Mouse (Mus musculus) ES-Bruce4 (cell line): ENCODE data around the gene Med13l. TPM values are rescaled to one million over a fixed set of nuclear protein-coding genes. Genes with fewer than 3 reads are reported as not detected.

Experiments
- H3K27ac ChIP-seq: 2 replicates; pipeline ENCODE4 v1.5.1; 2012; ENCODE audit warnings: low read length, inconsistent platforms; ENCODE audit not compliant: insufficient read depth
- H3K27me3 ChIP-seq: 2 replicates; pipeline ENCODE4 v1.6.1; 2012; ENCODE audit warnings: mild to moderate bottlenecking, low read length, inconsistent platforms; ENCODE audit not compliant: control insufficient read depth, poor library complexity, insufficient read depth, severe bottlenecking
- H3K36me3 ChIP-seq: 2 replicates; pipeline ENCODE4 v1.6.1; 2012; ENCODE audit warnings: inconsistent platforms, mild to moderate bottlenecking, low read length, moderate library complexity; ENCODE audit not compliant: control insufficient read depth, poor library complexity, insufficient read depth, severe bottlenecking
- H3K4me1 ChIP-seq: one replicate; pipeline ENCODE4 v1.8.1; 2011; ENCODE audit warnings: low read length; ENCODE audit not compliant: control insufficient read depth, insufficient read depth
- H3K4me3 ChIP-seq: 2 replicates; pipeline ENCODE4 v1.5.1; 2011; ENCODE audit warnings: low read depth, mild to moderate bottlenecking, low read length
- H3K9ac ChIP-seq: 2 replicates; pipeline ENCODE4 v1.6.1; 2012; ENCODE audit warnings: low read depth, mild to moderate bottlenecking, inconsistent platforms; ENCODE audit not compliant: poor library complexity, severe bottlenecking
- H3K9me3 ChIP-seq: replicated peaks from 2 replicates; pipeline ENCODE4 v1.6.1; 2012; ENCODE audit warnings: mild to moderate bottlenecking, low read length, inconsistent platforms; ENCODE audit not compliant: control insufficient read depth, poor library complexity, insufficient read depth, severe bottlenecking
- CTCF ChIP-seq: IDR thresholded peaks from one replicate; pipeline ENCODE4 v1.8.1; 2011; ENCODE audit warnings: low read depth, low read length
- EP300 ChIP-seq: IDR thresholded peaks from 2 replicates; pipeline ENCODE4 v1.6.1; 2011; ENCODE audit warnings: low read depth, low read length; ENCODE audit not compliant: insufficient read depth
- POLR2A ChIP-seq: IDR thresholded peaks from one replicate; pipeline ENCODE4 v1.8.1; 2011; ENCODE audit warnings: low read length; ENCODE audit not compliant: insufficient read depth
- polyA plus RNA-seq: library from polyadenylated mRNA; stranded (reverse); fragments of >200 nt; gene quantifications from 2 replicates; pipeline ENCODE4 v1.2.4, GENCODE M21; 2011; ENCODE audit warnings: low read depth; ENCODE audit not compliant: missing spikeins, insufficient read depth, insufficient read length

Med13l gene
- polyA plus RNA-seq, 1 experiment: 43.9 TPM

- H3K4me3 ChIP-seq: no peak overlapping the region
- H3K27ac ChIP-seq: no peak overlapping the region
- TF ChIP-seq EP300 (no peak), POLR2A (no peak), CTCF (no peak)
- H3K4me1 ChIP-seq: no peaks in the 10 kb centered on the region
- peaks cover 26% of the 10 kb centered on the region for H3K36me3 ChIP-seq
- H3K9ac ChIP-seq: no peak overlapping the region
- H3K9me3 ChIP-seq: no peaks in the 10 kb centered on the region
- no peaks in the 10 kb centered on the region for H3K27me3 ChIP-seq
Observed at GRCm38 (mm10) chr5:118757396-118758301, 197.2 kb downstream of the Med13l start.

- Histone ChIP-seq H3K9ac (no peak overlapping the region), H3K4me1 (no peaks in the 10 kb centered on the region), H3K27me3 (no peaks in the 10 kb centered on the region), H3K4me3 (no peak overlapping the region), H3K9me3 (no peaks in the 10 kb centered on the region), H3K27ac (peak overlapping the region; percentile 40), H3K36me3 (peaks cover 25% of the 10 kb centered on the region)
- TF ChIP-seq CTCF: no peak
- TF ChIP-seq POLR2A: no peak
- no peak for TF ChIP-seq EP300
Observed at GRCm38 (mm10) chr5:118760986-118761385, 200.5 kb downstream of the Med13l start.

GRCm38 (mm10) chr5:118762499-118763185 is 202.2 kb downstream of the Med13l start:
- no peak for TF ChIP-seq CTCF
- no peak for TF ChIP-seq EP300
- TF ChIP-seq POLR2A: no peak
- Histone ChIP-seq H3K4me3 (no peak overlapping the region), H3K9me3 (no peaks in the 10 kb centered on the region), H3K27ac (no peak overlapping the region), H3K27me3 (no peaks in the 10 kb centered on the region), H3K9ac (no peak overlapping the region), H3K36me3 (peaks cover 11% of the 10 kb centered on the region), H3K4me1 (no peaks in the 10 kb centered on the region)

GRCm38 (mm10) chr5:118763353-118763752 is 202.9 kb downstream of the Med13l start:
- Histone ChIP-seq H3K9me3 (no peaks in the 10 kb centered on the region), H3K36me3 (peaks cover 11% of the 10 kb centered on the region), H3K4me1 (no peaks in the 10 kb centered on the region), H3K4me3 (no peak overlapping the region), H3K27me3 (no peaks in the 10 kb centered on the region), H3K9ac (no peak overlapping the region), H3K27ac (no peak overlapping the region)
- TF ChIP-seq CTCF (peak; percentile 77), POLR2A (no peak), EP300 (0 out of 2 replicates have a peak, but pooled peaks have one; percentile 6)

DNA sequence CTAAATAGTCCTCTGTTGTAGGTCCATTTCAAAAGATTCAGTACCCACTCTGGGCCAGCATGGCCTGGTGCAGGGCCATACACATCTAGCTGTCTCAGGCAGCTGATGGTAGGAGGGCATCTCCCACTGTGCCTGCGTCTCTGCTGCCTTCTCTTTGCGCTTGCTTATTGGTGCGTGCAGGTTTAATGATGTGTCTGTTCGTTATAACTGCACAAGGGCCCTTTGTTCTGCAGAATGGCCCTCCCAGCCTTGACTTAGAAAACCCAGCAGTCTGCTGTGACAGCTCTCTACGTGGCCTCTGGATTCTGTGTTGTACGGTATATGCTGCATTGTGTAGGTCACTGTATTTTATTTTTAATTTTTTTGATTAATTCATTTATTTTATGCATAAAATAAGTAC is 208.7 kb downstream of the Med13l start:
- H3K27ac ChIP-seq: no peak overlapping the region
- no peaks in the 10 kb centered on the region for H3K36me3 ChIP-seq
- no peaks in the 10 kb centered on the region for H3K9me3 ChIP-seq
- H3K4me3 ChIP-seq: no peak overlapping the region
- H3K9ac ChIP-seq: no peak overlapping the region
- H3K27me3 ChIP-seq: no peaks in the 10 kb centered on the region
- no peaks in the 10 kb centered on the region for H3K4me1 ChIP-seq
- no peak for TF ChIP-seq EP300

DNA sequence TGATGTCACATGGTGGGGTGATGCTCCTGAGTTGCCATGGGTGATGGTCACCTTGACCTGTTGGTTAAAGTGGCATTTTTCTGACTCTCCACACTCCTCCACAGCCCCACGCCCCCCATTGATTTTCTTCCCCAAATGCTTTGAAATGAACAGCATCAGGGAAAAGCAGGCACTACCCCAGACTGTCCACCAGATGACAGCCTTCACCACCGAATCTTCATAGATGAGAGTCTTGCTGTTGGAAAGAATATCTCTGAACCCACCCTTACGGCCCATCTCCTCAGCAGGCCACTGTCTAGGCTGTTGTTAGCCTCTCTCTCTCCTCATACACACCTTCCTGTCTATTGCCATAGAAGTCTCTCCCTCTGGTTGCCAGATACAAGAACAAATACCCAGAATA is 213.4 kb downstream of the Med13l start:
- TF ChIP-seq EP300 (no peak), POLR2A (no peak), CTCF (peak; percentile 36)
- Histone ChIP-seq H3K9me3 (no peaks in the 10 kb centered on the region), H3K4me3 (no peak overlapping the region), H3K27me3 (no peaks in the 10 kb centered on the region), H3K4me1 (no peaks in the 10 kb centered on the region), H3K9ac (no peak overlapping the region), H3K27ac (no peak overlapping the region), H3K36me3 (no peaks in the 10 kb centered on the region)
